Mouse (Mus musculus) cerebellum, adult (tissue): ENCODE measurements around the gene Dyrk1a.

Source experiments
- ATAC-seq: cut with Nextera tagmentation; 2 replicates; pipeline ENCODE4 v1.9.2; 2017; ENCODE audit warnings: mild to moderate bottlenecking, moderate library complexity, mixed read lengths; ENCODE audit not compliant: insufficient number of reproducible peaks, low FRiP score, low TSS enrichment

The Dyrk1a gene

DNA sequence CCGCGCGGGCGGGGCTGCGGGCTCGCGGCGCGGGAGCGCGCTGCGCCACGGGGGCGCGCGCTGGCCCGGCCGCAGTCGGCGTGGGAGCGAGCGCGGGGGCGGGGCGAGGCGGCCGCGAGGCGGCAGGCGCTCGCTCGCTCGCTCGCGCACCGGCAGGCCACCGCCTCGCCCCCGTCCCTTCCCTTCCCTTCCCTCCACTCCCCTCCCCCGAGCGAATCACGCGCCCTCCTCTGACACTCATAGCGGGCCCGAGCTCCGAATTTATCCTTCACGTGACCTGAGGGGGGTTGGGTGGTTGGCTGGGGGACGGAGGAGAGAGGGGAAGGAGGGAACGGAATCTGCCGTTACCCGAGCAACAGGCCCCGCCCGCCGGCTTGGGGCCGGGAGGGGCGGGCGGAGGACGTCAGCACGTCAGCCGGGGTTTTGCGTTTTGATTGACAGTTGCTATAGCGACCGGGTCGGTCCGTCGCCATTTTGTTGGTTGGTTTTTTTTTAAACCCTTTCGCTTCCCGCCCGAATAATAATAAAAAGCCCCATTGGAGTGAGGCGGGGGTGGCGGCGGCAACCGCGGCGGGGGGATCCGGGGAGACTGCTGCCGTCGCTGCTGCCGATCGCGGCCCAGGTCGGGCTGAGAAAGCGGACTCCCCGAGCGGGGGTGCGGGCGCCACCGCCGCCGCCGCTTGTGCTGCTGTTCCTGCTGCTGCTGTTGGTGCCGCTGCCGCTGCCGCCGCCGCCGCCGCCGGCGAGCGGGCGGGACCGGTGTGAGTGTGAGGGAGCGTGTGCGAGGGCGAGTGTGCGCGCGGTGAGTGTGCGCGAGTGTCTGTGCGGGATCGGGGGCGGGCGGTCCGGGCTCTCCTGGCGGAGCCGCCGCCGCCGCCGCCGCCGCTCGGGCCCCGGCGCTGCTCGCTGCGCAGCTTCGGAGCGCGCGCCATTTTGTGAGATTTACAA is at the start of gene Dyrk1a:
Gene Dyrk1a (plus strand): TSS at position 782 of the 948 bp plus-strand sequence.
- ATAC-seq = peak; percentile 81

DNA sequence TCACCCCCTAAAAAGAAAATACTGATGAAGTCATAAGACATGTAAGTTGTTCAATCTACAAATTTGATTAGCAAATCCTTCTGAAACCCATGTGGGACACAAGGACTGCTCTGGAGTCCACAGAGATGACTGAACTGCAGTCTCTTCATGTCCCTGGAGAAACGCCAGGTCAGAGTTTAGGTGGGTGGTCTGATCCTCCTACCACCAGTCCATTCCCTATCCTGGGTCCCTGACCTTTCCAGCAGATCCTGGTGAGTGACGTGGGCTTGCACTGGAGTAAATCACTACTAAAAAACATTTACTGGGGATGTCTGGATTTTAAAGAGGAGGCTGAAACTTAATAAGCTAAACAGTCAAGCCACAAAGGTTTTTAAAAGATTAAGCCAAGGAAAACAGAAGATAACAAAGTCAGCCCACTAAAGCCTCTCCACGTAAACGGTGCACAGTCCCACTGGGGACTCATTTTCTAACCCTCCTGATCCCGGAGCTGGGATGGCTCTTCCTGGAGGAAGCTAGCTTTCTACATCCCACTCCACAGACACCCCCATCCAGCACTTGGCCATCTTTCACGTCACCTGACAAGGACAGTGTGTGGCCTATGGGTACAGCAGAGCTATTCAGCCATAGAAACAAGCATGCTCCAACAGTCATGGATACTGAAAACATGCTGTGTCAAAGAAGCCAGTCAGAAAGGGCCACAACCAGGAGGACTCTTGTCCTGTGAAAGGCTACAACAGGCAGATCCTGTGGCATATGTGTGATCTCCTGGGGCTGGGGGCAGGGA is 46.0 kb upstream of the Dyrk1a start:
- no peak for ATAC-seq

- ATAC-seq = no peak
Observed at GRCm38 (mm10) chr16:94524691-94525090, 45.1 kb upstream of the Dyrk1a start.

GRCm38 (mm10) chr16:94525955-94526343 is 43.9 kb upstream of the Dyrk1a start:
- no peak; the same call in none of the 2 replicates for ATAC-seq

DNA sequence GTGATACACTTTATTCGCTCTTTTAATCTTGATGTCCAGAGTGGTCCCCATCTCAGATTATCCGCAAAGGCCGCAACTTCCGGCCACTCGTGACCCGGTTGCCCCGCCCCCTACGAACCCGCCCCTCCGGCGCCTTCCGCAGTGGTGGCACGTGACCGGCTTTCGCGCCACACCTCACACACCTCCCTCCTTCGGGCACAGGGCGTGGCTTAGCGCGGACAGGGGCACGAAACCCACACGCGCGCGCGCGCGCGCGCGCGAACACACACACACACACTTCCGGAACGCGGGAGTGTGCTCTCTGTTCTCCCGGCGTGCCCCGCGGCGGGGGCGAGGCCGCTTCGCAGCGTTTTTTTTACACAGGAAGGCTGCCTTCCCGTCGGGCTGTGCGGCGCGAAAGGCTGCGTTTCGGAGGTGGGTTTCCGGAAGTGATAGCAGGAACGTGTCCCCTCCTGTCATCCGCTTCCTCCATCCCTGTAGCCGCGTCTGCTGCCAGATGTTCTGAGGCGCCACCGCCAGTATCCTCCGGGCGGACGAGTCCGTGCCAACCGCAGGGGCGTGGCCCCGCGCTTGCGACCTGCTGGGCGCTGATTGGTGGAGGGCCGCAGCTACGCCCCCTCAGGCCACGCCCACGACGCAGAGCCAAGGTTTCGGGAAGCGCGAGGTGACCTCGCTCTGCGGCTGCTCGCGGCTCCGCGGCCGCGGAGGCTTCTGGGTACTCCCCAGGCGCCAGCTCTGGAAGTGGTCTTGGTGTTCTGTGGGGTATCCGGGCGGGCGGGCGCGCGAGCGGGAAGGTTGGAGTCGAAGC is 43.3 kb upstream of the Dyrk1a start, which contains the start of gene Vps26c:
Gene Vps26c (minus strand): TSS at position 487 of the 808 bp plus-strand sequence.
- peak; percentile 83 for ATAC-seq

GRCm38 (mm10) chr16:94527152-94527534 is 42.7 kb upstream of the Dyrk1a start:
- no peak for ATAC-seq

DNA sequence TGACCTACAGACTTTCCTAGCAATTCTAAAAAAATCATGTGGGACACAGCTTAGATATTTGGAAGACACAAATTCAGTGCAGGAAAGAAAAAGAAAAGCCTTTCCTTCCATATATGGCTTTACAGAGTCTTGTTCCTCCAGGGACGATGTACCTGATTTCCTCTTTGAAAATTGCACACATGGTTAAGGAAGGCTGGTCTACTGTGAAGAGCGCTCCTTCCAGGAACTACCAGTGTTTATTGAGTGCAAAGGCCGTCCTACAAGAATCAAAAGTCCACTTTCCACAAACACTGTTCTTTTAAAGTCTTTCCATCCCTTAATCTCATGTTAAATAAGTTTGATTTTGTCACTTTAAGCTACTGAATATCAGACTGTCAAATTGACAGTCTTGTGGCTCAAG is 42.3 kb upstream of the Dyrk1a start:
- ATAC-seq = no peak

DNA sequence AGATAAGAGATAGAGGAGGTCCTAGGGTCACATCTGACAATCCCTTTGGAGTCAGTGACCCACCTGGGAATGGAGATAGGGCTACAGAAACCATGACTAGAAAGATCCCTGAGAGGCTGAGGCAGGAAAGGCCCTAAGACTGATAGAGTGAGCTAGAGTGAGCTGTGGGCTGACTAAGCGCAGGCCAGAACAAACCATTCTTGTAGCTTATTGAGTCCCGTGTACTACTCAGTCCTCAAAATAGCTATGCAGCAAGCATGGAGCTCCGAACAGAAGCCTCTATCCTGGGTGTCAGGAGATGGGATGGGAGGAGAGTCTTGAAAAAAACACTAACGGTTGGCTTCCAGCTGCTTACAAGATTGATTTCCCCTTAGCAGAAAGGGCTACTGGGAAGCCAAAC is 38.5 kb upstream of the Dyrk1a start:
- ATAC-seq = no peak

GRCm38 (mm10) chr16:94533679-94534078 is 36.1 kb upstream of the Dyrk1a start:
- ATAC-seq = no peak

DNA sequence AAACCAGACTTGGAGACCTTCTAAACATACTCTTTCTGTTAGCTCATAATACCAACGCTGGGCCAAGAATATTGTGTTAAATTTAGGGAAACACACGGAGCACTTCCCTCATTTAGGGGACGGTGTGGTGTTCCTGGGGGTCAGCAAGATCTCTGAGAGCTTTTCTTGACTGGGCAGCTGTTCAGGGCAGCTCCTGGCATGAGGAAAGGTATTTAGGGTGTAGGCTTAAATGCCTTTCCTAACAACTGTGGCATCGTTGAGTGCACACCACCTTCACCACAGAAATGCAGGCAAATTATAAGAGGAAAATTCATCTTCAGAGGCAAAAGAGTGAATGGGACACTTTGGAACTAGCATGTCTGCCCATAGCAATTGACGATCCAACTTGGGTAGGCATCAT is 34.1 kb upstream of the Dyrk1a start:
- no peak for ATAC-seq

DNA sequence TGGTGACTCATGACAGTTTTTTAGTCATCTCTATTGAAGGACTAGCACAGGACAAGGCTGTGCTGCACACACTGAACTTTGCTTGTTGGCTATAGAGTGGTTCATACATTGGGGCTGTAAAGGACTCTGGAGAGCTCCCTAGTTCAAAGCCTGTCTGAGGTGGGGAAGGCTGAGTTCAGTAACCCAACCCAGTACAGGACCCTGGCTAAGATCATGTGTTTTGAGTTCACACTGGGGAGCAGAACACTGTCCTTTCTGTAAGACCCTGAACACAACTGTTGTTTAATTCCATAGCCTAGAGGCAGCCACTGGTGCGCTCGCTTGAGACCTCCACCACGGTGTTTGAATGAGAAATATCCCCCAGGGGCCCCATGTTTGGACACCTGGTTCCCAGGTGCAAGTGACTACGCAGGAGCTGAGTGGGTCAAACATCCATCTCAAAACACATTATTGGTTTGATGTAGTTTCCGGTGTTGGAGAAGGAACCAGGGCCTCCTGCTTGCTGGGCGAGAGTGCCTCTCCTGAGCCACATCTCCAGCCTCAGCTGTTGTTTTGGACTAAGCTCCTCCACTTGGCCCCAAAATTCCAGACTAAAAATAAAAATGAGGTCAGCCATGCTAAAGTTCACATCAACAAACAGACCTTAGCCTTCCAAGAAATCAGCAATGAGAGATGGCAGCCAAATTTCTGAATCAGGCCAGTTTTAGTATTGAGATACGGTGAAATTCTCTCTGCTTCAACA is 33.2 kb upstream of the Dyrk1a start:
- peak; percentile 80 for ATAC-seq

DNA sequence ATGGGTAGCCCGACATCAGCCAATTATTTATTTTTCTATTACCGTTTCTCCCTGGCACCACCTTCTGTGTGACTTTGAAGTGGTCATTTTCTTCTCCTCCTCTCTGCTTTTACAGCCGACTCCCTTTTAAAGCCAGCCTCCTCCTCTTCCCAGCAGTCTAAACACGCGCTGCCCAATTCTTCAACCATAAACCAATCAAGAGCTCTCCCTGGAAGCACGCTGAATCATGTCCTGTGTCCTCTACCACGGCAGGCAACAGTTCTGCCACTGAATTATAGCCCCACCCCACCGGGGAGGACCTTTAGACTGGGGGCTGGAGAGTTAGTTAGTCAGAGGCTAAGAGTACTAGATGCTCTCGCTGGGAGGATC is 32.7 kb upstream of the Dyrk1a start:
- peak; percentile 74 for ATAC-seq

- ATAC-seq = no peak
Observed at GRCm38 (mm10) chr16:94540140-94540539, 29.7 kb upstream of the Dyrk1a start.

- ATAC-seq = no peak
Observed at GRCm38 (mm10) chr16:94542898-94543297, 26.9 kb upstream of the Dyrk1a start.

DNA sequence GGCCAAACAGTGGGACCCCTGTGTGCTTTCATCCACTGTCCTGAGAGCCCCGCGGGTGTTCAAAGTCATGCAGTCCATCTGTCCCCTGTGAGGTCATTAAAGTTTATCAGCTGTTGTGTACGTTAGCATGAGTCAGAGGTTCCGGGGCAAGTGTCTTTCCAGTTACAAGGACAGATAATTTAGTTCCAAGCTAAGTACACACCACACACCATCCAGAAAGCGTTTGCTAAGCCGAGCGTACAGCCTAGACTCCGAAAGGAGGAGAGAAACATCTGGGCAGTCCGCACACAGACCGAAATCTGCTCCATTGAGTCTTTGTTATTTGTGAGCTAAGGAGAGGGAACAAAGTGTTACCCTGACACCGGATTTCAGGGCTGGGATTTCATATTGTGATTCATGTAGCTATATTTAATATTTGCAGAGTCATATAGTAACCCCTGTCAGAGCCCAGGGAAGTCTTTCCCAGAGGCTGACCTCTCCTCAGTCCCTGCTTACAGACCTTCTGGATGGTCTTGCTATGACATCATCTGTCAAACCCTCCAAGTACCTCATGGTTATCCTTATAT is 25.2 kb upstream of the Dyrk1a start:
- ATAC-seq = no peak

DNA sequence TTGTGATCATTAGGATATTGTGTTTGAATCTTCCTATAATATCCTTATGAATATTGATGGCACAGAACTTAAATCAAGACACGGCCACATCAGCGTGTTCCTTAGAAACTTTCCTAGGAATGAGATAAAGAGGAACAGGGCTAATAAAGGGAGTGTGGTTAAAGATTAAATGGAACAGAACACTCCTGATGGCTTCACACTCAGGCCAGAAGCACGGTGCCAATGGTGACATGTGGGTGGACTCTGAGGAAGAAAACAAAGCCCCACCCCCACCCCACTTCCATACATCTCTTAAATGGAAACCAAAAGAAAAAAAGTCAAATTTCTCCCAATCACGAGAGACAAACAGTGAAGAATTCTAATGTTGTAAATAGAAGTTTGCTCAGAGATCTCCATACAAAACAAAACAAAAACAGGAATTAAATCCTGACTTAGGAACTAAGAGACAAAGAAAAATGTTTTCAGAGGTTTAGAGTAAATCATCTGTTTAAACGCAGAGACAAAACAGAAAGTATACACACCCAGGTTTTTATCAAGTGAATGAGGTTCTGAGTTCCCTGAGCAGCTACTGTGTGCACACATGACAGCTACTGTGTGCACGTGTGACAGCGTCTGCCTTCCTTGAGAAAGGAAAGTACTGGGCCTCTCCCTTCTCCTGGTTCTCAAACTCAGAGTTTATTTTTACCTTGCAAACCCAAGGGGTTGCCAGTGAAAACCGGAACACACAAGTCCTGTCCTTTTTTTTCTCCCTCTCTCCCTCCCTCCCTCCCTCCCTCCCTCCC is 23.8 kb upstream of the Dyrk1a start:
- no peak for ATAC-seq

- no peak for ATAC-seq
Observed at GRCm38 (mm10) chr16:94549813-94550212, 20.0 kb upstream of the Dyrk1a start.

- no peak for ATAC-seq
Observed at GRCm38 (mm10) chr16:94551934-94552333, 17.9 kb upstream of the Dyrk1a start.

DNA sequence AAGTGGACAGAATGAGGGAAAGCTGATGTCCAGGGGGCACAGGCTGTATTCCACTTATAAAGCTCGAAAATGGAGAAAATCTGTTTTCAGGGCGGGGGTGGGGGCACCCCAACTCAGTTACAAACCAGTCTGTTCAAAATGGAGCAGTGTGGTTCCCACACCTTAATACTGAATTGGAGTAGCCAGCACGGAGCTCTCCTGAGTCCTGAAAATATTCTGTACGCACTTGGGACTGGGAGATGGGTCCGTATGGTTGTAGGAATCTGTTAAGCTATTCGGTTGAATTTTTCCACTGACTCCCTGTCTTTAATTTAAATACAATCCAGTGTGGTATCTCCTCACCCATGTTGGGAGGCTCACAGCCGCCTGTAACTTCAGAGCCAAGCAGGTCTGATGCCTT is 14.5 kb upstream of the Dyrk1a start:
- no peak for ATAC-seq
